Mouse (Mus musculus): Measurements from ENCODE around the gene Ugt1a10. TPM values are rescaled to one million over a fixed set of nuclear protein-coding genes. Genes with fewer than 3 reads are reported as not detected.

Ugt1a10 gene
- polyA plus RNA-seq, 1 experiment: 0.16 TPM

GRCm38 (mm10) chr1:88254793-88255465 is 199.7 kb downstream of the Ugt1a10 start:
- no peak overlapping the region for H3K27ac ChIP-seq (ENCODE audit: control insufficient read depth, insufficient read depth, low read length)
- H3K27me3 ChIP-seq (ENCODE audit: control insufficient read depth, insufficient read depth, low read length): no peaks in the 10 kb centered on the region
- DNase-seq: no peak
- H3K36me3 ChIP-seq (ENCODE audit: control insufficient read depth, insufficient read depth, low read length): no peaks in the 10 kb centered on the region
- no peak overlapping the region for H3K4me3 ChIP-seq (ENCODE audit: control insufficient read depth, insufficient read depth, low read length)
- peaks cover 13% of the 10 kb centered on the region for H3K4me1 ChIP-seq (replicated peaks; ENCODE audit: control insufficient read depth, insufficient read depth, low read length)
- TF ChIP-seq CTCF (IDR thresholded peaks at IDR 0.05; ENCODE audit: borderline replicate concordance, control insufficient read depth, extremely low read depth, insufficient read depth, low read length, poor library complexity): no peak
- no peak for TF ChIP-seq POLR2A (IDR thresholded peaks at IDR 0.05; ENCODE audit: control insufficient read depth, extremely low read depth, insufficient read depth, low read length, poor library complexity)
- WGBS: 93% methylated on average over 12 of the region's 12 CpGs

GRCm38 (mm10) chr1:88255466-88255857 is 200.3 kb downstream of the Ugt1a10 start:
- DNase-seq: no peak
- 62% methylated on average over 2 of the region's 2 CpGs for WGBS
- peaks cover 18% of the 10 kb centered on the region for H3K4me1 ChIP-seq (replicated peaks; ENCODE audit: control insufficient read depth, insufficient read depth, low read length)
- H3K27me3 ChIP-seq (ENCODE audit: control insufficient read depth, insufficient read depth, low read length): no peaks in the 10 kb centered on the region
- no peak overlapping the region for H3K4me3 ChIP-seq (ENCODE audit: control insufficient read depth, insufficient read depth, low read length)
- TF ChIP-seq CTCF (IDR thresholded peaks at IDR 0.05; ENCODE audit: borderline replicate concordance, control insufficient read depth, extremely low read depth, insufficient read depth, low read length, poor library complexity): no peak
- no peak for TF ChIP-seq POLR2A (IDR thresholded peaks at IDR 0.05; ENCODE audit: control insufficient read depth, extremely low read depth, insufficient read depth, low read length, poor library complexity)
- H3K36me3 ChIP-seq (ENCODE audit: control insufficient read depth, insufficient read depth, low read length): 0 out of 2 replicates have a peak, but pooled peaks cover 2% of the 10 kb centered on the region
- H3K27ac ChIP-seq (ENCODE audit: control insufficient read depth, insufficient read depth, low read length): no peak overlapping the region

GRCm38 (mm10) chr1:88255989-88256754 is 201.0 kb downstream of the Ugt1a10 start:
- H3K27ac ChIP-seq (ENCODE audit: control insufficient read depth, insufficient read depth, low read length): no peak overlapping the region
- H3K4me1 ChIP-seq (replicated peaks; ENCODE audit: control insufficient read depth, insufficient read depth, low read length): peaks cover 18% of the 10 kb centered on the region
- no peak for DNase-seq
- no peak overlapping the region for H3K4me3 ChIP-seq (ENCODE audit: control insufficient read depth, insufficient read depth, low read length)
- WGBS: 85% methylated on average over 13 of the region's 13 CpGs
- peaks cover 7% of the 10 kb centered on the region; the same call in 1 of the 2 replicates for H3K36me3 ChIP-seq (ENCODE audit: control insufficient read depth, insufficient read depth, low read length)
- H3K27me3 ChIP-seq (ENCODE audit: control insufficient read depth, insufficient read depth, low read length): no peaks in the 10 kb centered on the region
- no peak for TF ChIP-seq CTCF (IDR thresholded peaks at IDR 0.05; ENCODE audit: borderline replicate concordance, control insufficient read depth, extremely low read depth, insufficient read depth, low read length, poor library complexity)
- no peak for TF ChIP-seq POLR2A (IDR thresholded peaks at IDR 0.05; ENCODE audit: control insufficient read depth, extremely low read depth, insufficient read depth, low read length, poor library complexity)

GRCm38 (mm10) chr1:88256886-88257663 is 201.9 kb downstream of the Ugt1a10 start:
- WGBS: 85% methylated on average over 10 of the region's 10 CpGs
- DNase-seq: no peak
- TF ChIP-seq POLR2A (IDR thresholded peaks at IDR 0.05; ENCODE audit: control insufficient read depth, extremely low read depth, insufficient read depth, low read length, poor library complexity): no peak
- TF ChIP-seq CTCF (IDR thresholded peaks at IDR 0.05; ENCODE audit: borderline replicate concordance, control insufficient read depth, extremely low read depth, insufficient read depth, low read length, poor library complexity): no peak
- H3K27ac ChIP-seq (ENCODE audit: control insufficient read depth, insufficient read depth, low read length): no peak overlapping the region
- H3K4me1 ChIP-seq (replicated peaks; ENCODE audit: control insufficient read depth, insufficient read depth, low read length): peaks cover 21% of the 10 kb centered on the region
- peaks cover 12% of the 10 kb centered on the region for H3K36me3 ChIP-seq (ENCODE audit: control insufficient read depth, insufficient read depth, low read length)
- H3K4me3 ChIP-seq (ENCODE audit: control insufficient read depth, insufficient read depth, low read length): no peak overlapping the region
- no peaks in the 10 kb centered on the region for H3K27me3 ChIP-seq (ENCODE audit: control insufficient read depth, insufficient read depth, low read length)

GRCm38 (mm10) chr1:88257681-88258080 is 202.5 kb downstream of the Ugt1a10 start:
- 82% methylated on average over 6 of the region's 6 CpGs for WGBS
- peaks cover 18% of the 10 kb centered on the region for H3K36me3 ChIP-seq (ENCODE audit: control insufficient read depth, insufficient read depth, low read length)
- H3K4me1 ChIP-seq (replicated peaks; ENCODE audit: control insufficient read depth, insufficient read depth, low read length): peaks cover 21% of the 10 kb centered on the region
- DNase-seq: no peak
- no peak overlapping the region for H3K27ac ChIP-seq (ENCODE audit: control insufficient read depth, insufficient read depth, low read length)
- no peaks in the 10 kb centered on the region for H3K27me3 ChIP-seq (ENCODE audit: control insufficient read depth, insufficient read depth, low read length)
- TF ChIP-seq CTCF (IDR thresholded peaks at IDR 0.05; ENCODE audit: borderline replicate concordance, control insufficient read depth, extremely low read depth, insufficient read depth, low read length, poor library complexity): no peak
- no peak for TF ChIP-seq POLR2A (IDR thresholded peaks at IDR 0.05; ENCODE audit: control insufficient read depth, extremely low read depth, insufficient read depth, low read length, poor library complexity)
- H3K4me3 ChIP-seq (ENCODE audit: control insufficient read depth, insufficient read depth, low read length): no peak overlapping the region

- WGBS: 71% methylated on average over 6 of the region's 6 CpGs
- H3K36me3 ChIP-seq (ENCODE audit: control insufficient read depth, insufficient read depth, low read length): peaks cover 25% of the 10 kb centered on the region
- no peak for DNase-seq
- no peak overlapping the region for H3K4me3 ChIP-seq (ENCODE audit: control insufficient read depth, insufficient read depth, low read length)
- TF ChIP-seq CTCF (IDR thresholded peaks at IDR 0.05; ENCODE audit: borderline replicate concordance, control insufficient read depth, extremely low read depth, insufficient read depth, low read length, poor library complexity) (no peak), POLR2A (IDR thresholded peaks at IDR 0.05; ENCODE audit: control insufficient read depth, extremely low read depth, insufficient read depth, low read length, poor library complexity) (no peak)
- no peak overlapping the region for H3K27ac ChIP-seq (ENCODE audit: control insufficient read depth, insufficient read depth, low read length)
- H3K27me3 ChIP-seq (ENCODE audit: control insufficient read depth, insufficient read depth, low read length): no peaks in the 10 kb centered on the region
- peaks cover 21% of the 10 kb centered on the region for H3K4me1 ChIP-seq (replicated peaks; ENCODE audit: control insufficient read depth, insufficient read depth, low read length)
Measured at GRCm38 (mm10) chr1:88258361-88258760, 203.2 kb downstream of the Ugt1a10 start.
